Mouse (Mus musculus) CH12.LX (cell line): ENCODE data around the gene Lsp1. TPM values are rescaled to one million over a fixed set of nuclear protein-coding genes. Genes with fewer than 3 reads are reported as not detected.
A peak's percentile ranks its signal among the peaks of the same experiment; 100 is the strongest.

ENCODE experiments used
- DNase-seq: peaks from one replicate; pipeline ENCODE4 v3.0.0-alpha.2; 2013; ENCODE audit errors: extremely low read depth
- H3K27ac ChIP-seq: 2 replicates; pipeline ENCODE4 v1.5.1; 2012; ENCODE audit warnings: low read depth, mild to moderate bottlenecking, control low read depth, moderate library complexity; ENCODE audit not compliant: insufficient read depth
- H3K27me3 ChIP-seq: replicated peaks from 2 replicates; pipeline ENCODE3; 2012; ENCODE audit warnings: inconsistent platforms
- H3K36me3 ChIP-seq, 2 experiments: replicated peaks in 1 of 2; 2 replicates each; pipeline versions ENCODE3 to v1.6.1; 2012; ENCODE audit warnings: inconsistent platforms in 1 of 2, low read length in 1 of 2, mild to moderate bottlenecking in 1 of 2, mixed read lengths in 1 of 2, moderate library complexity in 1 of 2; ENCODE audit not compliant: control insufficient read depth in 1 of 2, insufficient read depth in 1 of 2
- H3K4me1 ChIP-seq, 2 experiments: 2 replicates each; pipeline ENCODE4 v1.6.1; 2012; ENCODE audit warnings: inconsistent platforms in 1 of 2, moderate library complexity in 1 of 2; ENCODE audit not compliant: insufficient read depth in 2 of 2, control insufficient read depth in 1 of 2
- H3K4me2 ChIP-seq: 2 replicates; pipeline ENCODE4 v1.6.1; 2012; ENCODE audit warnings: low read depth, mild to moderate bottlenecking, control low read depth; ENCODE audit not compliant: poor library complexity, insufficient read depth, severe bottlenecking
- H3K4me3 ChIP-seq, 3 experiments: fragments of 150-350 bp in 1 of 3; sonication (generic) in 1 of 3; replicated peaks in 1 of 3; 2 replicates each; pipeline versions ENCODE3 to v1.5.1; 2011 to 2012; ENCODE audit warnings: low read depth in 2 of 3, low read length in 2 of 3, mild to moderate bottlenecking in 2 of 3, moderate library complexity in 2 of 3, control low read depth in 1 of 3, improper control_type of control experiment in 1 of 3, inconsistent platforms in 1 of 3, mixed read lengths in 1 of 3; ENCODE audit not compliant: poor library complexity in 1 of 3
- H3K79me2 ChIP-seq: replicated peaks from 2 replicates; pipeline ENCODE4 v1.6.1; 2012; ENCODE audit warnings: mild to moderate bottlenecking, moderate library complexity; ENCODE audit not compliant: control insufficient read depth, poor library complexity, insufficient read depth, severe bottlenecking; ENCODE audit errors: extremely low read depth
- H3K9ac ChIP-seq: 2 replicates; pipeline ENCODE4 v1.6.1; 2012; ENCODE audit warnings: low read depth, mild to moderate bottlenecking, control low read depth, moderate library complexity; ENCODE audit not compliant: insufficient read depth
- H3K9me3 ChIP-seq: replicated peaks from 2 replicates; pipeline ENCODE3; 2012; ENCODE audit warnings: low read length, inconsistent platforms, mixed read lengths
- BHLHE40 ChIP-seq: IDR thresholded peaks from 2 replicates; pipeline ENCODE4 v1.6.1; 2011; ENCODE audit warnings: mild to moderate bottlenecking, low read depth, low read length, improper control_type of control experiment
- E2F4 ChIP-seq: IDR thresholded peaks from 2 replicates; pipeline ENCODE4 v1.6.1; 2011; ENCODE audit warnings: low read depth, low read length, improper control_type of control experiment; ENCODE audit not compliant: insufficient replicate concordance
- ELF1 ChIP-seq: IDR thresholded peaks from 2 replicates; pipeline ENCODE4 v1.6.1; 2014; ENCODE audit warnings: low read depth, mild to moderate bottlenecking, inconsistent platforms, low read length, improper control_type of control experiment
- ETS1 ChIP-seq: conservative IDR thresholded peaks from 2 replicates; pipeline ENCODE4 v1.6.1; 2012; ENCODE audit warnings: low read depth, mild to moderate bottlenecking, inconsistent platforms, low read length, improper control_type of control experiment, moderate library complexity
- GABPA ChIP-seq: IDR thresholded peaks from 2 replicates; pipeline ENCODE4 v1.6.1; 2012; ENCODE audit warnings: low read depth, low read length, improper control_type of control experiment, inconsistent platforms; ENCODE audit not compliant: insufficient replicate concordance
- JUN ChIP-seq: IDR thresholded peaks from 2 replicates; pipeline ENCODE4 v1.6.1; 2011; ENCODE audit warnings: low read depth, mild to moderate bottlenecking, low read length, improper control_type of control experiment, moderate library complexity; ENCODE audit not compliant: insufficient read depth
- MEF2A ChIP-seq: IDR thresholded peaks from 2 replicates; pipeline ENCODE4 v1.6.1; 2014; ENCODE audit warnings: low read depth, mild to moderate bottlenecking, inconsistent platforms, low read length, improper control_type of control experiment, borderline replicate concordance
- MYC ChIP-seq: IDR thresholded peaks from 2 replicates; pipeline ENCODE4 v1.6.1; 2011; ENCODE audit warnings: low read depth, mild to moderate bottlenecking, improper control_type of control experiment, low read length
- NRF1 ChIP-seq: IDR thresholded peaks from 2 replicates; pipeline ENCODE4 v1.6.1; 2014; ENCODE audit warnings: low read depth, mild to moderate bottlenecking, inconsistent platforms, low read length, improper control_type of control experiment, moderate library complexity
- POLR2AphosphoS2 ChIP-seq: IDR thresholded peaks from 2 replicates; pipeline ENCODE4 v1.6.1; 2011; ENCODE audit warnings: low read depth, low read length, improper control_type of control experiment
- TCF12 ChIP-seq: IDR thresholded peaks from 2 replicates; pipeline ENCODE4 v1.6.1; 2014; ENCODE audit warnings: low read depth, mild to moderate bottlenecking, inconsistent platforms, low read length, improper control_type of control experiment
- USF1 ChIP-seq: IDR thresholded peaks from 2 replicates; pipeline ENCODE4 v1.6.1; 2014; ENCODE audit warnings: low read depth, mild to moderate bottlenecking, inconsistent platforms, low read length, improper control_type of control experiment
- dilution Hi-C: fragments of 300-500 bp; cut with MboI; formaldehyde crosslinking; loops from 2 replicates; pipeline ENCODE4 v1.14.3; 2020; ENCODE audit warnings: low sequenced_read_pairs; ENCODE audit not compliant: extremely low pct_unique_long_range_greater_than_20kb, extremely low pct_ligation_motif_present
- in situ Hi-C: fragments of 300-500 bp; cut with MboI; formaldehyde crosslinking; loops from 3 replicates; pipeline ENCODE4 v1.14.3; 2019; ENCODE audit warnings: low sequenced_read_pairs, low pct_ligation_motif_present, low pct_unique_long_range_greater_than_20kb, mixed read lengths
- polyA plus RNA-seq: library from polyadenylated mRNA; unstranded; fragments of >175 nt; gene quantifications from 2 replicates; pipeline ENCODE4 v1.2.1, GENCODE M21; 2012; ENCODE audit warnings: low read depth; ENCODE audit not compliant: insufficient read length
- total RNA-seq, 2 experiments: library from RNA; depleted of rRNA; stranded (reverse); fragments of 300-350 nt in 1 of 2; fragments of >200 nt in 1 of 2; gene quantifications; 2 replicates each; pipeline ENCODE4 v1.2.3; 2012 to 2014

Gene Lsp1
- total and polyA plus RNA-seq, 3 experiments = 364 to 715 (median 367) TPM

- H3K4me1 ChIP-seq = peaks cover 30 to 51% of the 10 kb centered on the region in 2 experiments
- no peaks in the 10 kb centered on the region for H3K9me3 ChIP-seq
- peak; percentile 21 for DNase-seq
- H3K4me3 ChIP-seq = no peak overlapping the region
- H3K4me2 ChIP-seq = no peak overlapping the region
- no peak for TF ChIP-seq POLR2AphosphoS2
- no peak for TF ChIP-seq USF1
- TF ChIP-seq ELF1 = 0 out of 2 replicates have a peak, but pooled peaks have one; percentile 3
- peak; percentile 34; the same call in 1 of the 2 replicates for TF ChIP-seq NRF1
- no peak for TF ChIP-seq MEF2A
- H3K36me3 ChIP-seq = no peaks in the 10 kb centered on the region
- in situ Hi-C loops (loop anchor here (25.0 kb wide), 1 partner anchor 555 kb away; the partner anchor contains the start of gene Tspan32), dilution Hi-C loops (no loop called here)
- H3K27me3 ChIP-seq = no peaks in the 10 kb centered on the region
- H3K79me2 ChIP-seq = peaks cover 14% of the 10 kb centered on the region
- no peak overlapping the region for H3K27ac ChIP-seq
- H3K9ac ChIP-seq = no peak overlapping the region
These were observed 3.3 kb upstream of the Lsp1 start for GRCm38 (mm10) chr7:142457227-142457811.

- no peaks in the 10 kb centered on the region for H3K27me3 ChIP-seq
- dilution Hi-C loops = no loop called here
- peaks cover 33 to 53% of the 10 kb centered on the region in 2 experiments for H3K4me1 ChIP-seq
- H3K9me3 ChIP-seq = no peaks in the 10 kb centered on the region
- no peak for TF ChIP-seq MYC
- no peak for TF ChIP-seq E2F4
- TF ChIP-seq ETS1 = no peak
- TF ChIP-seq BHLHE40 = no peak
- TF ChIP-seq GABPA = no peak
- TF ChIP-seq TCF12 = no peak
- TF ChIP-seq JUN = peak; percentile 15; the same call in 1 of the 2 replicates
- no peak overlapping the region for H3K9ac ChIP-seq
- H3K36me3 ChIP-seq = peaks cover 2 to 3% of the 10 kb centered on the region in 2 experiments
- H3K4me3 ChIP-seq = no peak overlapping the region
- H3K4me2 ChIP-seq = no peak overlapping the region
- in situ Hi-C loops = loop anchor here (25.0 kb wide), 1 partner anchor 554 kb away; the partner anchor contains the start of gene Tspan32
- DNase-seq = no peak
- peaks cover 17% of the 10 kb centered on the region for H3K79me2 ChIP-seq
- H3K27ac ChIP-seq = no peak overlapping the region
These were observed 2.6 kb upstream of the Lsp1 start for GRCm38 (mm10) chr7:142458026-142458425.
